Mouse (Mus musculus): Measurements from ENCODE around the gene Parpbp.

- TF ChIP-seq CTCF (conservative IDR thresholded peaks at IDR 0.05; ENCODE audit: insufficient read depth, insufficient read length, low read depth, low read length), result no peak; the same call in 1 of the 2 replicates
- TF ChIP-seq POLR2A (IDR thresholded peaks at IDR 0.05; ENCODE audit: low read depth, low read length), result no peak
Observed at GRCm38 (mm10) chr10:88056950-88057649, 89.6 kb downstream of the Parpbp start.

Data from kidney, adult 2 months (tissue).